Comparison of ENCODE assay signal across 7 mouse cellular contexts in genomic region chr11:102027361-102028017, GRCm38 (mm10). TPM values are rescaled to one million over a fixed set of nuclear protein-coding genes. Genes with fewer than 3 reads are reported as not detected.
DNase-seq lines count a peak whose midpoint lies in the region; ATAC-seq and TF ChIP-seq lines count a peak whose summit lies in the region.

No protein-coding gene starts in this region.

- H3K9me3 ChIP-seq in intestine, postnatal 0 days (ENCODE audit: control insufficient read depth): no peaks in the 10 kb centered on the region

- DNase-seq in lung, adult 2 months: no peak
- no peak for DNase-seq in lung, postnatal 10 days
- DNase-seq in embryo, embryonic 10.5 days (ENCODE audit: low spot score): peak; percentile 53
- peak; percentile 43 for DNase-seq in retina, embryonic 14.5 days (ENCODE audit: low spot score)
- no peak for DNase-seq in left cerebral cortex, postnatal 14 days (ENCODE audit: low spot score in 2 of 2)

- 0 out of 2 replicates have a peak, but pooled peaks cover 9% of the 10 kb centered on the region for H3K27me3 ChIP-seq in intestine, postnatal 0 days (replicated peaks; ENCODE audit: control insufficient read depth, insufficient read depth, low read length)

- H3K4me1 ChIP-seq in lung, adult 2 months (ENCODE audit: control insufficient read depth, insufficient read depth, low read length): no peaks in the 10 kb centered on the region
- H3K4me1 ChIP-seq in intestine, postnatal 0 days (replicated peaks; ENCODE audit: control insufficient read depth, insufficient read depth, low read length): no peaks in the 10 kb centered on the region; the same call in 1 of the 2 replicates

- peak; percentile 23; the same call in 1 of the 2 replicates for ATAC-seq in intestine, postnatal 0 days
- ATAC-seq in megakaryocyte-erythroid progenitor cell, adult 5-6 weeks (replicated peaks; ENCODE audit: low FRiP score, low TSS enrichment, poor library complexity, severe bottlenecking): no peak

- H3K27ac ChIP-seq in intestine, postnatal 0 days (ENCODE audit: low read depth, low read length): 0 out of 2 replicates have a peak overlapping the region, but pooled peaks have one; percentile 41

- no peaks in the 10 kb centered on the region for H3K36me3 ChIP-seq in intestine, postnatal 0 days (ENCODE audit: control insufficient read depth, insufficient read depth)

- peak overlapping the region; percentile 58 for H3K9ac ChIP-seq in intestine, postnatal 0 days (ENCODE audit: low read depth, low read length)

- TF ChIP-seq POLR2A in lung, adult 2 months (IDR thresholded peaks at IDR 0.05; ENCODE audit: borderline replicate concordance, extremely low read depth, low read depth, low read length): no peak

- 11% methylated on average over 12 of the region's 12 CpGs for WGBS in lung, adult 2 months
- 9% methylated on average over 12 of the region's 12 CpGs for WGBS in intestine, postnatal 0 days

- no peak for TF ChIP-seq CTCF in lung, adult 2 months (IDR thresholded peaks at IDR 0.05; ENCODE audit: insufficient read depth, low read length)
- peak; percentile 47 for TF ChIP-seq CTCF in intestine, postnatal 0 days (IDR thresholded peaks at IDR 0.05; ENCODE audit: low read depth)

- peak overlapping the region; percentile 94 for H3K4me2 ChIP-seq in intestine, postnatal 0 days (replicated peaks; ENCODE audit: low read depth)

- H3K4me3 ChIP-seq in lung, adult 2 months (replicated peaks; ENCODE audit: extremely low read depth, low read depth, low read length): peak overlapping the region; percentile 48
- H3K4me3 ChIP-seq in intestine, postnatal 0 days (ENCODE audit: low read depth, low read length): peak overlapping the region; percentile 60

- intact Hi-C loops in left cerebral cortex, postnatal 14 days (cut with DNase I): no loop called here

RNA-seq across cellular contexts. Expression of gene Mpp3, which starts 0.8 kb away (rescaled TPM):
- 2.4 and 4.0 TPM in 2 replicates for polyA plus RNA-seq in lung, adult 2 months (2012; rRNA removed)
- polyA plus RNA-seq in intestine, postnatal 0 days (2015; fragmentation: Nextera tagmentation; extraction: Ambion mirVana): 8.1 and 8.6 TPM in 2 replicates
- not detected in 2 replicates for total RNA-seq in megakaryocyte-erythroid progenitor cell, adult 5-6 weeks (2014; fragmentation: Nextera tagmentation)
- total RNA-seq in megakaryocyte-erythroid progenitor cell, adult 5-6 weeks (2017): not detected in 2 replicates
- 10 to 100 TPM; 50.3 to 52.0 TPM for total RNA-seq in left cerebral cortex, postnatal 14 days (2021)

RNA-seq across cellular contexts. Expression of gene Cd300lg, which starts 13.8 kb away (rescaled TPM):
- polyA plus RNA-seq in lung, adult 2 months (2012; rRNA removed): 7.8 and 12.0 TPM in 2 replicates
- polyA plus RNA-seq in intestine, postnatal 0 days (2015; fragmentation: Nextera tagmentation; extraction: Ambion mirVana): 5.4 and 5.6 TPM in 2 replicates
- not detected in 2 replicates for total RNA-seq in megakaryocyte-erythroid progenitor cell, adult 5-6 weeks (2014; fragmentation: Nextera tagmentation)
- total RNA-seq in megakaryocyte-erythroid progenitor cell, adult 5-6 weeks (2017): 1.8 TPM in 1 of 2 replicates, not detected in the other
- total RNA-seq in left cerebral cortex, postnatal 14 days (2021): not detected

RNA-seq across cellular contexts. Expression of gene Dusp3, which starts 40.7 kb away (rescaled TPM):
- 176 and 296 TPM in 2 replicates for polyA plus RNA-seq in lung, adult 2 months (2012; rRNA removed)
- polyA plus RNA-seq in intestine, postnatal 0 days (2015; fragmentation: Nextera tagmentation; extraction: Ambion mirVana): 49.9 and 53.5 TPM in 2 replicates
- 0.28 and 0.96 TPM in 2 replicates for total RNA-seq in megakaryocyte-erythroid progenitor cell, adult 5-6 weeks (2014; fragmentation: Nextera tagmentation)
- total RNA-seq in megakaryocyte-erythroid progenitor cell, adult 5-6 weeks (2017): 0.70 and 1.3 TPM in 2 replicates
- total RNA-seq in left cerebral cortex, postnatal 14 days (2021): 100 to 1,000 TPM; 191 to 205 TPM

RNA-seq across cellular contexts. Expression of gene Cfap97d1, which starts 43.4 kb away (rescaled TPM):
- polyA plus RNA-seq in lung, adult 2 months (2012; rRNA removed): not detected in 2 replicates
- polyA plus RNA-seq in intestine, postnatal 0 days (2015; fragmentation: Nextera tagmentation; extraction: Ambion mirVana): not detected in 2 replicates
- not detected in 2 replicates for total RNA-seq in megakaryocyte-erythroid progenitor cell, adult 5-6 weeks (2014; fragmentation: Nextera tagmentation)
- not detected in 2 replicates for total RNA-seq in megakaryocyte-erythroid progenitor cell, adult 5-6 weeks (2017)
- not detected for total RNA-seq in left cerebral cortex, postnatal 14 days (2021)

Comparison
In these comparisons a context has a peak if more than half of its experiments do, and no peak if none do; other contexts are left out.
1. DNase-seq: peak in embryo, embryonic 10.5 days (single experiment) and retina, embryonic 14.5 days (single experiment); none in lung, adult 2 months (single experiment), lung, postnatal 10 days (single experiment) and left cerebral cortex, postnatal 14 days (0 of 2).
2. RNA of gene Mpp3, which starts 0.8 kb away (total RNA-seq): 50.3 to 52.0 TPM in left cerebral cortex, postnatal 14 days; not detected in megakaryocyte-erythroid progenitor cell, adult 5-6 weeks; every median in the first group is over 10 times any median in the second.
3. RNA of gene Dusp3, which starts 40.7 kb away (total RNA-seq): 191 to 205 TPM in left cerebral cortex, postnatal 14 days; 0.28 to 1.3 TPM in megakaryocyte-erythroid progenitor cell, adult 5-6 weeks; every median in the first group is over 10 times any median in the second.